ENCODE assay signal across 13 mouse cellular contexts in the genomic region with DNA sequence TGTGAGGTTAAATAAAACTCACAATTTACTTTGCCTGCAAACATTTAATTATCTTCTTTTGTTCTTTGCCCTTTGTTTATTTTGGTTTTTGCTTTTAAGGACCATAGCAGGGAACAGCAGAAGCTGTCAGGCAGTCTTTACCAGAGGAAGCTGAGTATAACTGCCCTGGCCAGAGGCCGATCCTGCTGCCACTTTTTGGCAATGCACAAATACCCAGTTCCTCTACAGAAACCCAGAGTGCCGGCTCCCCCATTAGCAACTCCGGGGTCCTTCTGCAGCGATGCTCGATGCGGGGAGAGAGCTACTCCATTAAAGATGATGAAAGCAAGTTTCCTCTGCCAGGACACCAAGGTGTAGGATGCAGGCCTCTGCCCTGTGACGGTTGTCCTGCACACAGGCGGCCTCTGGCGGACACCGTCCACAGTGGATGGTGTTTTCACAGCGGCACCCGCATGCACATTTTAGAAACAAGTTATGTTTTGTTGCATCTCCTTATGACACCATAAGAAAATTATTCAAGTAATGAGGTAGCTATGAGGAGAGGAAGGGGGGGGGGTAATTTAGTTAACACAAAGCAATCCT.
"Had no signal": no experiment of that assay in that cellular context is flagged by ENCODE, and none has a peak within 500 bp of the region (broad histone marks: within the 10 kb centered on the region; RNA-seq: fewer than 3 reads in every experiment).

No protein-coding gene starts in this region.

- ATAC-seq: liver, embryonic 12.5 days; midbrain, embryonic 16.5 days had no signal

- H3K36me3 ChIP-seq: kidney, embryonic 15.5 days; limb, embryonic 15.5 days; liver, embryonic 12.5 days; midbrain, embryonic 12.5 days; neural tube, embryonic 13.5 days had no signal

- H3K27me3 ChIP-seq: kidney, embryonic 15.5 days; limb, embryonic 15.5 days; liver, embryonic 12.5 days; midbrain, embryonic 12.5 days; neural tube, embryonic 13.5 days had no signal

- H3K9ac ChIP-seq: kidney, embryonic 15.5 days; limb, embryonic 15.5 days; liver, embryonic 12.5 days; midbrain, embryonic 12.5 days; neural tube, embryonic 13.5 days had no signal

- H3K4me2 ChIP-seq: kidney, embryonic 15.5 days; limb, embryonic 15.5 days; liver, embryonic 12.5 days; midbrain, embryonic 12.5 days; neural tube, embryonic 13.5 days had no signal

- H3K4me3 ChIP-seq: kidney, embryonic 15.5 days; limb, embryonic 15.5 days; liver, embryonic 12.5 days; midbrain, embryonic 12.5 days; neural tube, embryonic 13.5 days had no signal

- DNase-seq: kidney, adult 18-20 months; kidney, postnatal 25 days; layer of hippocampus, adult 9-11 months; retina, postnatal 1 day; right cerebral cortex, postnatal 4 days; spleen, adult 18-20 months; thymus, postnatal 36 days had no signal

- H3K9me3 ChIP-seq: kidney, embryonic 15.5 days; limb, embryonic 15.5 days; liver, embryonic 12.5 days; midbrain, embryonic 12.5 days; neural tube, embryonic 13.5 days had no signal

- H3K27ac ChIP-seq: kidney, embryonic 15.5 days; limb, embryonic 15.5 days; liver, embryonic 12.5 days; midbrain, embryonic 12.5 days; neural tube, embryonic 13.5 days had no signal
